Comparison of ENCODE assay signal across 20 mouse cellular contexts in the genomic region with DNA sequence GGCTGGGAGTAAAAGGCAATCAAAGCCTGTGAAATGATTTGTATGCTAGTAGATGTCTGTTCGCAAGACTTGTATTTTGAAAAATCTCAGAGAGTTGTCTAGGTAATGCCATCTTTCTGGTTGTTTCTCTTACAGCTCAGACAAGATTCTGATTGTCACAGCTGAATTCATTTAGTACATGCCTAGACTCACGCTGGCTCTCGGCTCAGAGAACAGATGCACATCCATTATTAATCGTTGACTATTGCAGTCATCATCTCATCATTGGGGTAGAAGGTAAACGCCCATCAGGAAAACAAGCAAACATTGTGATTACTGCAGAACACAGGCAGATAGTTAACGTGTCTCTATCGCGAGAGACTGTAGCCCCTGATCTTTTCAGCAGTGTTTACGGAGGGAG.
A peak's percentile ranks its signal among the peaks of the same experiment; 100 is the strongest.
DNase-seq lines count a peak whose midpoint lies in the region; ATAC-seq and TF ChIP-seq lines count a peak whose summit lies in the region.
"Had no signal": no experiment of that assay in that cellular context is flagged by ENCODE, and none has a peak within 500 bp of the region (broad histone marks: within the 10 kb centered on the region; RNA-seq: fewer than 3 reads in every experiment).

No protein-coding gene starts in this region.

- no peak overlapping the region for H3K9ac ChIP-seq in forebrain, embryonic 14.5 days (ENCODE audit: low read length)
- no peak overlapping the region for H3K9ac ChIP-seq in forebrain, embryonic 11.5 days (ENCODE audit: low read length)
- H3K9ac ChIP-seq: embryonic facial prominence, embryonic 13.5 days; heart, embryonic 15.5 days; hindbrain, embryonic 15.5 days had no signal

- no peaks in the 10 kb centered on the region for H3K9me3 ChIP-seq in forebrain, embryonic 14.5 days (replicated peaks; ENCODE audit: control insufficient read depth, low read length)
- H3K9me3 ChIP-seq in forebrain, embryonic 11.5 days (ENCODE audit: control insufficient read depth, low read length) = no peaks in the 10 kb centered on the region
- H3K9me3 ChIP-seq: embryonic facial prominence, embryonic 13.5 days; heart, embryonic 15.5 days; hindbrain, embryonic 10.5 days; hindbrain, embryonic 15.5 days had no signal

- no peaks in the 10 kb centered on the region for H3K4me1 ChIP-seq in forebrain, embryonic 14.5 days (ENCODE audit: control insufficient read depth, insufficient read depth, low read length)
- no peaks in the 10 kb centered on the region for H3K4me1 ChIP-seq in forebrain, embryonic 11.5 days (replicated peaks; ENCODE audit: control insufficient read depth, insufficient read depth, low read length)
- H3K4me1 ChIP-seq: embryonic facial prominence, embryonic 13.5 days; heart, embryonic 15.5 days; hindbrain, embryonic 10.5 days; hindbrain, embryonic 15.5 days had no signal

- H3K4me3 ChIP-seq in forebrain, embryonic 14.5 days (ENCODE audit: low read depth, low read length) = no peak overlapping the region
- no peak overlapping the region for H3K4me3 ChIP-seq in forebrain, embryonic 11.5 days (ENCODE audit: low read depth, low read length)
- H3K4me3 ChIP-seq: embryonic facial prominence, embryonic 13.5 days; heart, adult 2 months; heart, embryonic 15.5 days; hindbrain, embryonic 10.5 days; hindbrain, embryonic 15.5 days had no signal

- no peak overlapping the region for H3K4me2 ChIP-seq in forebrain, embryonic 14.5 days (ENCODE audit: low read length)
- H3K4me2 ChIP-seq in forebrain, embryonic 11.5 days (ENCODE audit: low read depth, low read length, severe bottlenecking) = no peak overlapping the region
- H3K4me2 ChIP-seq: embryonic facial prominence, embryonic 13.5 days; heart, embryonic 11.5 days; heart, embryonic 15.5 days; hindbrain, embryonic 15.5 days had no signal

- DNase-seq in forebrain, embryonic 14.5 days (ENCODE audit: low spot score) = peak; percentile 61
- DNase-seq in forebrain, embryonic 11.5 days (ENCODE audit: low spot score) = no peak
- peak; percentile 4 for DNase-seq in layer of hippocampus, adult 9-11 months
- DNase-seq in layer of hippocampus, adult 8-10 months (ENCODE audit: low spot score in 2 of 2) = no peak
- DNase-seq in brain, embryonic 14.5 days (ENCODE audit: low read depth) = peak; percentile 70
- peak; percentile 14 for DNase-seq in retina, postnatal 1 day
- no peak for DNase-seq in urinary bladder, postnatal 4 days (ENCODE audit: low spot score in 2 of 2)
- DNase-seq: adrenal gland, postnatal 10 days; cerebellum, adult 18-20 months; cerebellum, adult 9-11 months; cerebellum, postnatal 36 days; gastrocnemius, postnatal 14 days; heart, adult 2 months; heart, postnatal 14 days had no signal

- no peaks in the 10 kb centered on the region for H3K27me3 ChIP-seq in forebrain, embryonic 14.5 days (replicated peaks; ENCODE audit: control insufficient read depth, insufficient read depth, low read length)
- H3K27me3 ChIP-seq in forebrain, embryonic 11.5 days (ENCODE audit: control insufficient read depth, insufficient read depth, low read length) = no peaks in the 10 kb centered on the region
- H3K27me3 ChIP-seq: embryonic facial prominence, embryonic 13.5 days; heart, embryonic 15.5 days; hindbrain, embryonic 15.5 days had no signal

- no peak overlapping the region for H3K27ac ChIP-seq in forebrain, embryonic 14.5 days (ENCODE audit: low read depth, low read length)
- no peak overlapping the region for H3K27ac ChIP-seq in forebrain, embryonic 11.5 days (ENCODE audit: low read depth, low read length)
- H3K27ac ChIP-seq: embryonic facial prominence, embryonic 13.5 days; heart, adult 2 months; heart, embryonic 15.5 days; hindbrain, embryonic 10.5 days; hindbrain, embryonic 15.5 days had no signal

- 74% methylated on average over 9 of the region's 9 CpGs for WGBS in forebrain, embryonic 14.5 days
- WGBS in forebrain, embryonic 11.5 days = 90% methylated on average over 9 of the region's 9 CpGs

- no peak for TF ChIP-seq POLR2A in brain, embryonic 14.5 days (IDR thresholded peaks at IDR 0.05; ENCODE audit: borderline replicate concordance, extremely low read depth, insufficient read depth, insufficient read length, poor library complexity, severe bottlenecking)

- no peak for TF ChIP-seq CTCF in brain, embryonic 14.5 days (IDR thresholded peaks at IDR 0.05; ENCODE audit: borderline replicate concordance, extremely low read depth, insufficient read depth, insufficient read length)

- ATAC-seq in forebrain, embryonic 14.5 days = peak; percentile 62
- no peak for ATAC-seq in forebrain, embryonic 11.5 days (replicated peaks; ENCODE audit: low FRiP score)
- ATAC-seq: inflammation-experienced regulatory T-cells, adult 6 months had no signal

- no peaks in the 10 kb centered on the region for H3K36me3 ChIP-seq in forebrain, embryonic 14.5 days (ENCODE audit: control insufficient read depth, insufficient read depth, low read length)
- H3K36me3 ChIP-seq in forebrain, embryonic 11.5 days (ENCODE audit: control insufficient read depth, insufficient read depth, low read length) = no peaks in the 10 kb centered on the region
- H3K36me3 ChIP-seq: embryonic facial prominence, embryonic 13.5 days; heart, embryonic 15.5 days; hindbrain, embryonic 10.5 days; hindbrain, embryonic 15.5 days had no signal

Comparison
In these comparisons a context has a peak if more than half of its experiments do, and no peak if none do; other contexts are left out.
1. DNase-seq: peak in forebrain, embryonic 14.5 days (single experiment), layer of hippocampus, adult 9-11 months (single experiment), brain, embryonic 14.5 days (single experiment) and retina, postnatal 1 day (single experiment); none in forebrain, embryonic 11.5 days (single experiment), layer of hippocampus, adult 8-10 months (0 of 2) and urinary bladder, postnatal 4 days (0 of 2).